Mouse (Mus musculus): ENCODE data around the gene Kif19a.

The Kif19a gene

GRCm38 (mm10) chr11:114807686-114808427, 42.7 kb downstream of the Kif19a start:
- DNase-seq (ENCODE audit: low spot score) = no peak

DNA sequence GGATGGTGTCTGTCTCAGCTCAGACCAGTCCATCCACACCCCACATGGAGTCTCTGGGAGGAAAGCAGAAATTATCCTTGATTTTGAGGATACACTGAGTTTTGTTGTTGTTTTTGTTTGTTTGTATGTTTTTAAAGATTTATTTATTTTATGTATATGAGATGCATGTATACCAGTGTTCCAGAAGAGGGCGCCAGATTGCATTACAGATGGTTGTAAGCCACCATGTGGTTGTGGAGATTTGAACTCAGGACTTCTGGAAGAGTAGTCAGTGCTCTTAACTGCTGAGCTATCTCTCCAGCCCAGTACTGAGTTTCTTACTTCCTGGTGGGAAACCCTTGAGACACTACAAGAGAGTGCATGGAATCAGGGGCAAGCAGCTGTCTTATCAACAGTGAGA, 44.2 kb downstream of the Kif19a start:
- DNase-seq (ENCODE audit: low spot score) = no peak

DNA sequence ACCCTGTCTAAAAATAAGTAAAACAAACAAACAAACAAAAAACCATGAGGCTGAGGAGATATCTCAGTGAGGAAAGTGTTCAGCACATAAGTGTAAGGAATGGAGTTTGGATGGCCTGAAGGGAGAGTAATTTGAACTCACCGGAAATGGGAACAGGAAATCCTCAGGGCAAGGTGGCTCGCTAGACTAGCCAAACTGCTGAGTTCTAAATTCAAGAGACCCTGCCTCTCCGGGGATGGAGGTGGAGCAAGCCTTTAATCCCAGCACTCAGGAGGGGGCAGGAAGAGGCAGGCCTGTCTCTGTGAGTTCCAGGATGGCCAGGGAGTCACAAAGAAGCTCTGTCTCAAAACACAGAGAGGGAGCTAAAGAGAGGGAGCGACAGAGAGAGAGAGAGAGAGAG, 45.2 kb downstream of the Kif19a start:
- peak; percentile 61 for DNase-seq (ENCODE audit: low spot score)

DNA sequence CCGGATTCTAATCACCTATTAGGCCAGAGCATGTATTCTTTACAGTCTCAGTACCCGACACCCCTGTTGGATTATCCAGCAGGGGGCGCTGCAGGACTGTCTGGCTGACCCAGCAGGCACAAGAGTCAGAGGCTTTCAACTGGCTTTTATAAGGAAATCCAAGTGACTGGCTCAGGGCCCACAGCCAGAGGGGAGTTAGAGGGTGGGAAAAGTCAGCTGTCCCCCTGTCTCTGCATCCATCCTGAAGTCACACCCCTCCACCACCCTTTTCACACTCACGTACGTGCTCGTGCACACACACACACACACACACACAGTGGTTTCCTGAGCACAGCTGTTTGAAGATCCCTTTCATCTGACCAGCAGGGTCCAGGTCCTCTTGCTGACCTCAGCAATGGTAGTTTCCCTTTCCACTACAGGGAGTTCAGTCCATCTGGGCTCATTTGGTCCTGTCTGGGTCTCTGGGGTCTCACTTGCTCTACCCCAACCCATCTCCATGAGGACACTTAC, 47.6 kb downstream of the Kif19a start:
- DNase-seq (ENCODE audit: low spot score) = peak; percentile 88

DNA sequence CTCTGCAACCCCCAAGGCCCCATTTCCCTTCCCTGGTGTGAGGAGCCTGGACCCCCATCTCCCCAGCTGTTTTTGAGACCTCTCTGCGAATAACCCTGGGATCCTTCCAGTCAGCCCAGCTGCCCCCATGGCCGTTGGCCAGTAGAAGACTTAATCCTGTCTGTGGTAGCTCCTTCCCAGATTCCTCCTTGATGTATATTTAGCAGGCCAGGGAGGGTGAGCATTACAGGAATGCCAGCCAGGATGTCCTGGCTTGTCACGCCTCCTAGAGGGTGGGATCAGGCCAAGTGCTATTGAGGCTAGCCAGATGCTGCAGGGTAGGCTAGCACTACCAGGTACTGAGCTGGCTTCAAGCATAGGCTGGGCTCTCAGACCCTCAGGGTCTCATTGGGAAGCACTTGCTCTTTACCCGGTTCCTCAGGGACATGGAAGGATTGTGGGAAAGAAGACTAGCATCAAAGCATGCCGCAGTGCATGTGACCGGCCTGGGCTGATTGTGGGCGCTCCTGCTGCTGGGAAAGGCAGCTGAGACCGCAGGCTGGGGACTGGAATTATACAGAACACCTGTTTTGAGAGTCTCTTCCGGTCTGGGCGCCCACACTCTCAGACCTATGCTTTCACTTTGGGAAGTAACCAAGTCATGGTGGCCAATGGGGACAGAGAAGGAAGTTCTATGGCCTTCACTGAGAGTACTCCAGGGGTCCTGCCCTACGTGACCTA, 49.8 kb downstream of the Kif19a start:
- no peak for DNase-seq (ENCODE audit: low spot score)

- DNase-seq (ENCODE audit: low spot score) = no peak
Observed at GRCm38 (mm10) chr11:114816934-114817333, 51.7 kb downstream of the Kif19a start.

DNA sequence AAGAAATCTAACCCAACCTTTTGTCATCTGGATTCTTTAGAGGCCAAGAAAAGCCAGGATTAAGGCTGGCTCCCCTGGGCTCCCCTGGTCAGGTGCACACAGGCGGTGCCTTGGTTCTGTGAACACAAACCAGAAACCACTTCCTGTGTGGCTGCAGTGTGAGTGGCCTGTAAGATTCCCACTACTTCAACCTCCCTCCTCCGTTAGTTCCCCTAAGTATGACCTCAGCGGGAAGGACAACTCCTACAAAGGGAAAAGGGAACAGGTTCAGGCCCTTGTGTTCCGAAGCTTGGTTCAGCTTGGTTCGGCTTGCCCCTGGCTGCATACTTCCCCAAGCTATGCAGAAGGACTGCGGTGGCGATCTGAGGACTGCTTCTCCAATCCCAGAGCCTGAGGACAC, 53.0 kb downstream of the Kif19a start:
- DNase-seq (ENCODE audit: low spot score) = no peak

DNA sequence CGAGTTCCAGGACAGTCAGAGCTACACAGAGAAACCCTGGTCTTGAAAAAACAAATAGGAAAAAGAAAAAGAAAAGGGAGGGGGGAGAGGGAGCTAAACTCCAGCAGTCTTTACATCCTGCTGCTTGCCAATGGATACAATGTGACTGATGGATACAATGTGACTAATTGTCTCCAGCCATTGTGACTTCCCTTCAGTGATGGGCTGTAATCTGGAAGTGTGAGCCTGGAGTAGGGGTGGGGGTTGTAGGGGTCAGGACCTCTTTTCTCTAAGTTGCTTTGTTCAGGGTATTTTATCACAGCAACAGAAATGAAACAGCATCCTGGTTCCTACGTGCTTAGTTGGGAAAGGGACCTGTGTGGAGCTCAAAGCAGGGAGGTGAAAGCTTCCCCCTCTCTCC, 53.9 kb downstream of the Kif19a start:
- DNase-seq (ENCODE audit: low spot score) = no peak

DNA sequence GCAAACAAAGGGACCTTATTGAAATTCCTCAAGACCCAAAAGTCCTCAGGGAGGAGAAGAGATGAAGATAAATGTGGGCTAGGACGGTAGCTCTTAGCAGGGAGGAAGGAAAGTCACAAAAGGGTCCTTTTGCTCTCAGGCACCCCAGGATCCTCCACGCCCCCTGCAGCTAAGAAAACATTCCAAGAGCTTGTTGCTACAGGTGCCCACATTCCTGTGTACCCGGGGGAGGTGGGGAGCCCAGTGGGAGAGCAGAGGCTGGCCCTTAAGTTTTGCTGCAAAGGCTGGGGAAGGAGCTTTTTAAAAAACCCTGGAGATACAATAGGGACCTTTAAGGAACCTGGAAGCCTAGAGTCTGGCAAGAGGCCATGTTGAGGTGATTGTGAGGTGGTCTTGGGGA, 55.3 kb downstream of the Kif19a start:
- no peak for DNase-seq (ENCODE audit: low spot score)

GRCm38 (mm10) chr11:114821325-114821724, 56.1 kb downstream of the Kif19a start:
- no peak for DNase-seq (ENCODE audit: low spot score)

DNA sequence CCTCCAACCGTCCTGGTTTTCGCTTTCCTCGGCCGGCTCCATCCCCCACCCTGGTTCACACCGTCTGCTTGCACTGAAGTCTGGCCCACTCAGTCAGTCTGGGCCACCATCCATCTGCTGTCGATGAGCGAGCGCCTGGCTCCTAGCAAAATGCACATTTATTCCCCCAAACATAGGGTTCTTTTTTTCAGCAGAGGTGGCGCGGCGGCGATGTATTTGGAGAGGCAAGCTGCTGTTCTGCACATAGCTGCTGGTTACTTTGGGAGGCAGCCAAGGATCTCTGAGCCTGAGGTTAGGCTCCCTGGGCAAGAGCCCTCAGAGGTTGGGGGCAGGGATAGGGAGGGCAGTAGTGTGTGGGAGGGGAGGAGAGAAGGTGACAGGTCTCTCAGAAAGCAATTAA, 57.5 kb downstream of the Kif19a start:
- DNase-seq (ENCODE audit: low spot score) = no peak

DNA sequence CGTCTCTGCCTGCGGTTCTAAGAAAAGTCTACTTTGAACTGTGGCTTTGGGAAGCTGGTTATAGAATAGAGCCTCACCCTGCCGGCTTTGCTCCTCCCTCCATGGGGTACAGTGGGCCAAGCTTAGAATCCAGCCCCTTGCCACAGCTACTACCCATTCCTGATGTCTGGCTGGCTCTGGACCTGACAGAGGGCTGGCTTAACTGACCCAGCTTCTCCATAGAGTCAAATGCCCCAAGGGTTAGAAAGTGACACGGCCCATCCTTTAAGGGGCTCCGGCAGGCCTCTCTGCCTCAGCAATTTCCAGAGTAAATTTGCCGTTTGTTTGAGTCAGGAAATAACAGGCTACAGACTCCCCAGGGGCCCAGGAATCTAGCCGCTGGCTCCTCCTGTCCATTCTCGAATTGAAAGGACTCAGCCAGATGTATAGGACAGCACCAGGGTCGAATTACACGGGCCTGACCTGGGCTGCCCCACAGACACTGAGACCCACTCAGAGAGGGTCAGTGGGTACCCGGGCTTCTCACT, 58.1 kb downstream of the Kif19a start:
- DNase-seq (ENCODE audit: low spot score) = peak; percentile 71

DNA sequence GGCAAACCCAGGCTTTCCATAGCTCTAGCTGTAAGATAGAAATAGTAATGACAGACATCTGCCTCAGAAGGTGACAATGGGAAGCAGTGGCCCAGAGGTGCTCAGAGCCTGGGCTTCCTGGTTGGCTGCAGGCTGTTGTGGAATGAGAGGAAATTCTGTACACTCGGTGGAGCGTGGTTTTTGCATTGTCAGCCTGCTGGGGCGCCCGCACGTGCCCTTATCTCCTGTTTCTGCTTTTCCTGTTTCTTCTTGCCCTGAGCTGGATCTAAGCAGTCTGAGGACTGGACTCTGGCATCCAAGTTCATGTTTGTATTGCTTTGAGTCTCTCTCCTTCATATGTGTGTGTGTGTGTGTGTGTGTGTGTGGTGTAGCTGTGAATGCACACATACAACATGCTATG, 61.5 kb downstream of the Kif19a start:
- no peak for DNase-seq (ENCODE audit: low spot score)

GRCm38 (mm10) chr11:114829499-114830432, 64.6 kb downstream of the Kif19a start:
- peak; percentile 85 for DNase-seq (ENCODE audit: low spot score)

GRCm38 (mm10) chr11:114830433-114830773, 65.2 kb downstream of the Kif19a start:
- no peak for DNase-seq (ENCODE audit: low spot score)

DNA sequence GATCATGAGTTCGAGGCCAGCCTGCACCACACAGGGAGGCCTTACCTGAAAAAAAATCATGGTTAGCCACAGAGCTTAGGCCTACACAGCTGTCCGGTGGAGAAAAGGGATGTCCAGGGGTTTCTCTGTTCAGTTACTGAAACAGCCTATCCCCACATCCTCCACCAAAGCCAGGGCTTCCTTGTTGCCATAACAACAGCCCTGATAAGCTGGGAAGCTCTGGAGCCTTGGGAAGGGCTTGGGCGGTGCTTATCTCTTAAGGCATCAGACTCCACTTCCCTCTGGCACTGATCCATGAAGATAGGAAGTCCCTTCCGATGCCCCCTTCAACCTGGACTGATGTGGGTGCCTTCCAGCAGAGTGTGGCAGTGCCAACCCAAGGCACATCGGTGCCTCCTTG, 68.0 kb downstream of the Kif19a start:
- no peak for DNase-seq (ENCODE audit: low spot score)

Measured in embryo, embryonic 10 days (tissue).